Mouse (Mus musculus) frontal cortex, postnatal 10 days (tissue): ENCODE measurements around the gene Tas2r113.
"Not testable (repeated sequence)": the region's sequence is repeated elsewhere in the genome, so short reads cannot be mapped to it uniquely, and the experiment has no call there.

Experiments
- DNase-seq, 2 experiments: peaks; one replicate each; pipeline ENCODE4 v3.0.0; 2022; ENCODE audit warnings: low spot score in 2 of 2, mixed read lengths in 1 of 2

Tas2r113 gene

GRCm38 (mm10) chr6:132892711-132893110 is at the start of gene Tas2r113:
Tas2r113 (plus strand) TSS chr6:132893011.
- no peak for DNase-seq

DNA sequence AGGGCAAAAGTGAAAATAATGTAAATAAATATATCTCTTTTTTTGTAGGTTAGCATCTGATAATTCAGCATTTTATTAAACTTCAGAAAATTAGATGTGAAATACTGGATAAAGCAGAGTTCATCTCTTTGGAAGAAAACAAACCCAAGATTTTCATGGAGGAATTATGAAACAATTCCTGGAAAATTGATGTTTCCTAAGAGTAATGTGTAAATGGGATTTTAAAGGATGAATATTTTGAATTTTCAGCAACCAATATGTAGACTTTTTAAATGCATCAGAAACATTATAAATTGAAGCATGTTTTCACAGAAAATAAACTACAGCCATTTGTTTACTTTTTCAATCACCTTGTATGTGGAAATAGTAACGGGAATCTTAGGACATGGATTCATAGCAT is 46.0 kb upstream of the Tas2r113 start, which contains the start of gene Tas2r123:
Tas2r123 (plus strand) TSS at position 301 of the 400 bp plus-strand sequence.
- no peak for DNase-seq

DNA sequence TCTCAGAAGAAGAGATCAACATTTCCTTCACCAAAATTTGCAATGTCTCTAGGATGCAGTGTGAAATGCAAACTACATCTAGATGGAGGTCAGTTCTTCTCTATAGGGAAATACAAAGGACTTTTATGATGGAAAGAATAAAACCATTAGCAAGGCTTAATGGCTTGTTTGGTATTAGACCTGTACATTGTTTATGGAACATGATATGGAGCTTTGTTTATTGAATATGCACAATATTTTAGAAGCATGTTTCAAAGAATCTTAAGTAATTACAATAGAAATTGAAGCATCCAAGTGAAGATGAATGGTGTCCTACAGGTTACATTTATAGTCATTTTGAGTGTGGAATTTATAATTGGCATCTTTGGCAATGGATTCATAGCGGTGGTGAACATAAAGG is 37.7 kb upstream of the Tas2r113 start, which contains the start of gene Tas2r116:
Tas2r116 (plus strand) TSS at position 301 of the 400 bp plus-strand sequence.
- no peak for DNase-seq

DNA sequence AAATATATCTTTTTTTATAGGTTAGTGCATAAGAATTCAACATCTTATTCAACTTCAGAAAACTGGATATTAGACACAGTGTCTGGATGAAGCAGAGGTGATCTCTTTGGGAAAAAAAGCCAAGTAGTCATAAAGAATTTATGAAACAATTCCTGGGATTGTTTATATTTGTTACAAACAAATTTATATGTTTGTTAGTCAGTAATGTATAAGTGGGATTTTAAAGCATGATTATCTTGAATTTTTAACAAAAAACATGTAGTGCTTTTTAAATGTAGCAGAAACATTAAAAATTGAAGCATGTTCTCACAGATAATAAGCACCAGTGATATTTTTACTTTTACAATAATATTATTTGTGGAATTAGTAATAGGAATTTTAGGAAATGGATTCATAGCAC is 25.1 kb upstream of the Tas2r113 start, which contains the start of gene Tas2r110:
Tas2r110 (plus strand) TSS at position 301 of the 400 bp plus-strand sequence.
- DNase-seq = no peak

GRCm38 (mm10) chr6:132909351-132909750 is 16.5 kb downstream of the Tas2r113 start, which contains the start of gene Tas2r125:
Tas2r125 (plus strand) TSS chr6:132909651.
- no peak for DNase-seq

GRCm38 (mm10) chr6:132941376-132941775 is 48.6 kb downstream of the Tas2r113 start:
- not testable (repeated sequence) for DNase-seq
